Mouse (Mus musculus) spleen, adult 2 months (tissue): Measurements from ENCODE around the gene Tcap.

Source experiments
- CTCF ChIP-seq: fragments of 200-500 bp; IDR thresholded peaks from 2 replicates; pipeline ENCODE4 v1.5.1; 2011; ENCODE audit warnings: mild to moderate bottlenecking, inconsistent platforms; ENCODE audit not compliant: insufficient read depth, insufficient read length, insufficient replicate concordance; ENCODE audit errors: extremely low read depth
- POLR2A ChIP-seq: fragments of 200-500 bp; IDR thresholded peaks from 2 replicates; pipeline ENCODE4 v1.6.1; 2011; ENCODE audit warnings: low read depth, low read length, inconsistent platforms

GRCm38 (mm10) chr11:98371556-98372240 lies 11.9 kb upstream of the Tcap start:
- TF ChIP-seq CTCF (no peak), POLR2A (no peak)
